Mouse (Mus musculus) macrophage (primary cell): ENCODE data around the gene Itgb6. TPM values are rescaled to one million over a fixed set of nuclear protein-coding genes. Genes with fewer than 3 reads are reported as not detected.

ENCODE experiments used
- H3K27ac ChIP-seq: fragments of 350-480 bp; formaldehyde crosslinking; 2 replicates; pipeline ENCODE4 v1.9.0; 2021
- H3K36me3 ChIP-seq: fragments of 350-480 bp; formaldehyde crosslinking; 2 replicates; pipeline ENCODE4 v1.9.0; 2021; ENCODE audit errors: inconsistent target
- H3K4me3 ChIP-seq: fragments of 350-480 bp; formaldehyde crosslinking; 2 replicates; pipeline ENCODE4 v1.9.0; 2021; ENCODE audit errors: inconsistent target
- H3K79me2 ChIP-seq: fragments of 350-480 bp; formaldehyde crosslinking; 2 replicates; pipeline ENCODE4 v1.9.0; 2021; ENCODE audit errors: inconsistent target
- WGBS: methylation state at CpG from one replicate; pipeline ENCODE4 v1.1.7; 2026; ENCODE audit warnings: inconsistent platforms; ENCODE audit not compliant: missing documents; 5-methylcytosine and 5-hydroxymethylcytosine counted together
- polyA plus RNA-seq: library from polyadenylated mRNA; stranded (reverse); fragments of 250-400 nt; gene quantifications from 3 replicates; pipeline ENCODE4 v1.2.4, GENCODE M21; 2018; ENCODE audit warnings: inconsistent platforms

Itgb6 gene
- polyA plus RNA-seq, 1 experiment from 2014 or later = not detected

GRCm38 (mm10) chr2:60700956-60701355 is 21.5 kb downstream of the Itgb6 start:
- 92% methylated on average over 4 of the region's 4 CpGs for WGBS
- no peaks in the 10 kb centered on the region for H3K36me3 ChIP-seq
- no peak overlapping the region for H3K27ac ChIP-seq

GRCm38 (mm10) chr2:60700013-60700412 is 22.4 kb downstream of the Itgb6 start:
- WGBS = 92% methylated on average over 3 of the region's 3 CpGs
- H3K4me3 ChIP-seq = no peak overlapping the region

More at GRCm38 (mm10) chr2:60700956-60701355, 21.5 kb downstream of the Itgb6 start:
- H3K79me2 ChIP-seq = no peaks in the 10 kb centered on the region
- H3K4me3 ChIP-seq = no peak overlapping the region

DNA sequence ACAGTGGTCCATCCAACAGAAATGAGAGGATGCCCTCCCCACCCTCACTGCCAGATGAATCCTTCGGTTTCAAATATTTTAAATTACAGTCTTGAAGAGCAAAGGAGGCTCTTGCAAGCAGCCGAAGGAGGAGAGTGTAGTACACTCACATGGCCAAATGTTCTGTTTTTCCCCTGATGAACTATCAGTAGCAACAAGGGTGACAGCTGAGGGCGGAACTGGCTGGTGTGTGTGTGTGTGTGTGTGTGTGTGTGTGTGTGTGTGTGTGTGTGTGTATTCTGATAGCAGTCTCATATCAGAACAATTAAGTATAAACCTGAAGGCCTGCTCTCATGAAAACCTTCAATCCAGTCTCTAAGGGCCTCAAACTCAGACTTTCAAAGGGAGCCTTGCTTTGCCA is 22.9 kb downstream of the Itgb6 start:
- H3K36me3 ChIP-seq = no peaks in the 10 kb centered on the region
- H3K27ac ChIP-seq = no peak overlapping the region
- WGBS = 91% methylated on average over 3 of the region's 3 CpGs
- H3K79me2 ChIP-seq = no peaks in the 10 kb centered on the region
- no peak overlapping the region for H3K4me3 ChIP-seq

More at GRCm38 (mm10) chr2:60700013-60700412, 22.4 kb downstream of the Itgb6 start:
- no peaks in the 10 kb centered on the region for H3K36me3 ChIP-seq
- H3K27ac ChIP-seq = no peak overlapping the region
- no peaks in the 10 kb centered on the region for H3K79me2 ChIP-seq

- no peaks in the 10 kb centered on the region for H3K36me3 ChIP-seq
- H3K27ac ChIP-seq = no peak overlapping the region
- H3K4me3 ChIP-seq = no peak overlapping the region
- WGBS = 100% methylated on average over 1 of the region's 1 CpGs
- no peaks in the 10 kb centered on the region for H3K79me2 ChIP-seq
Measured at GRCm38 (mm10) chr2:60698155-60698554, 24.3 kb downstream of the Itgb6 start.

DNA sequence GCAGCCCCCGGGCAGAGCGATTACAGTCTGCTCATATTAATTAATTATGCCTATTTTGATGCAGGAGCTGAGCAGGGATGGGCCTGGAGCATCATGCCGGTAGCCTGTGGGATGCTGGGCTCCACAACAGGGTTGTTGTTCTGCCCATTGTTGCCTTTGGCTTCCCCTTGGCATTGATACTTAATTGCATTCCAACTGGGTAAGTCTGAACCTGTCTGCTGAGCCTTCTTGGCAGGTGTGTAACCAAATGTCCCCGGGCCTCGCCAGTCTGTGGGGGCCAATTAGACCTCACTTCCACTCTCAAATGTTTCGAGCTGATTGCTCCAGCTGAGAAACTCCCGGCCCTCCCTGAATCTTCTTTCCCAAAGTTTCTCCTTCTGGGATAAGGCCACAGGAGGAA is 24.9 kb downstream of the Itgb6 start:
- H3K27ac ChIP-seq = no peak overlapping the region
- 87% methylated on average over 6 of the region's 7 CpGs for WGBS
- H3K4me3 ChIP-seq = no peak overlapping the region
- H3K79me2 ChIP-seq = no peaks in the 10 kb centered on the region
- H3K36me3 ChIP-seq = no peaks in the 10 kb centered on the region

GRCm38 (mm10) chr2:60696559-60696958 is 25.9 kb downstream of the Itgb6 start:
- Histone ChIP-seq H3K36me3 (no peaks in the 10 kb centered on the region), H3K27ac (no peak overlapping the region)

GRCm38 (mm10) chr2:60695706-60696105 is 26.7 kb downstream of the Itgb6 start:
- Histone ChIP-seq H3K79me2 (no peaks in the 10 kb centered on the region), H3K4me3 (no peak overlapping the region), H3K27ac (no peak overlapping the region), H3K36me3 (no peaks in the 10 kb centered on the region)
- WGBS = 91% methylated on average over 8 of the region's 8 CpGs

More at GRCm38 (mm10) chr2:60696559-60696958, 25.9 kb downstream of the Itgb6 start:
- no peak overlapping the region for H3K4me3 ChIP-seq
- no peaks in the 10 kb centered on the region for H3K79me2 ChIP-seq
- WGBS = 85% methylated on average over 6 of the region's 6 CpGs

DNA sequence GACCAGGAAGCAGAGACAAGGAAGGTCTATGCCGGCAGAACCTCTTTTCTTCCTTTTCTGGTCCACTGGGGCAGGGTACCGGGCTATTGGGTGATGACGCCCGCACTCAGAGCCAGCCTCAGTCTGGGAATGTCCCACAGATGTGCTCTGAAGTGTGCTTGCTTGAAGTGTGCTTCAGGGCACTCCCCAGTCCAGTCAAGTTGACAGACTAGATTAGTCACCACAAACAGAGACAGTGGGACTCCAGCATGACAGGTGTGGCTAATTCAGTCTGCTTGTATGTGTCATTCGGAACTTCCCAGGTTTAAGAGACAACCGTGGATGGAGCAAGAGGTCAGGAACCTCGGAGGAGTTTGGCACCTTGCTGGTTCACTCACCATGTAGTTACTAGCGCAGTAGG is 27.9 kb downstream of the Itgb6 start:
- 87% methylated on average over 8 of the region's 8 CpGs for WGBS
- Histone ChIP-seq H3K36me3 (no peaks in the 10 kb centered on the region), H3K27ac (no peak overlapping the region), H3K4me3 (no peak overlapping the region), H3K79me2 (no peaks in the 10 kb centered on the region)

GRCm38 (mm10) chr2:60692239-60692638 is 30.2 kb downstream of the Itgb6 start:
- Histone ChIP-seq H3K4me3 (no peak overlapping the region), H3K27ac (no peak overlapping the region), H3K79me2 (no peaks in the 10 kb centered on the region), H3K36me3 (no peaks in the 10 kb centered on the region)
- WGBS = 95% methylated on average over 5 of the region's 5 CpGs

GRCm38 (mm10) chr2:60690212-60690611 is 32.2 kb downstream of the Itgb6 start:
- Histone ChIP-seq H3K27ac (no peak overlapping the region), H3K4me3 (no peak overlapping the region), H3K79me2 (no peaks in the 10 kb centered on the region), H3K36me3 (no peaks in the 10 kb centered on the region)
- no CpG with 5 or more reads among the region's 1 CpGs for WGBS

GRCm38 (mm10) chr2:60688944-60689615 is 33.4 kb downstream of the Itgb6 start:
- Histone ChIP-seq H3K36me3 (no peaks in the 10 kb centered on the region), H3K79me2 (no peaks in the 10 kb centered on the region), H3K27ac (no peak overlapping the region), H3K4me3 (no peak overlapping the region)
- 60% methylated on average over 14 of the region's 14 CpGs for WGBS

DNA sequence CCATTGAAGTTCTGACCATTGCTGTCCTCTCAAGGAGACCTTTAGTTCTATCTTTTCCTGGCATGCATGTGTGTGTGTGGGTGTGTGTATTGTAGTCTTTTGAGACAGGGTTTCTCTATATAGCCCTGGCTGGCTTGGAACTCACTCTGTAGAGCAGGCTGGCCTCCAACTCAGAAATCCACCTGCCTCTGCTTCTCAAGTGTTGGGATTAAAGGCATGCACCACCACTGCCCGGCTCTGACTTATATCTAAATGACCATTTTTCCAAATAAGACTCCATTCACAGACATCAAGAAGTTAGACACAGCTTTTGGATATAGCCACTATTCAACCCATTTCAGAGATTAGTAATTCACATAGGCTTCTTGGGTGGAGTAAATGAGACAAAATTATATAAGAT is 34.3 kb downstream of the Itgb6 start:
- Histone ChIP-seq H3K79me2 (no peaks in the 10 kb centered on the region), H3K36me3 (no peaks in the 10 kb centered on the region), H3K27ac (no peak overlapping the region), H3K4me3 (no peak overlapping the region)
- 94% methylated on average over 1 of the region's 1 CpGs for WGBS

GRCm38 (mm10) chr2:60685973-60686372 is 36.5 kb downstream of the Itgb6 start:
- no peaks in the 10 kb centered on the region for H3K36me3 ChIP-seq
- no peaks in the 10 kb centered on the region for H3K79me2 ChIP-seq
- H3K4me3 ChIP-seq = no peak overlapping the region

DNA sequence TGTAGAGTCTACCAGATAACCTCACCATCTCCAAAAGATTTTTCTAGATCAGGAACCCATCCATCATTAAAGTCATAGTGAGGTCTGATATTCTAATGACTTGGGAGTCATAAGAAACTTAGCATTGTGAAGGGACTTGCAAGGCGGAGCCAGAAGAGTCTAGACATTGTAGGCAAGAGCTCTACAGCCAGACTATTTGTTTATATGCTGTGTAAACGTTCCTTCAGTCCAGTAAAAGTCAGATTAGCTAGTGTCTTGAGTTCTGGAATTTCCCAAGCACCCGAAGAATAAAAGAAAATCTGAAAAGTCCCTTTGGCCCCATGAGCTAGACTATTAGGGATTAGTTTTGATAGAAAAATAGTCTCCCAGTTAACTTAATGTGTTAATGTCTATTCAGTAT is 38.3 kb downstream of the Itgb6 start:
- WGBS = 89% methylated on average over 3 of the region's 3 CpGs
- H3K27ac ChIP-seq = no peak overlapping the region
- H3K4me3 ChIP-seq = no peak overlapping the region
- H3K36me3 ChIP-seq = no peaks in the 10 kb centered on the region
- H3K79me2 ChIP-seq = no peaks in the 10 kb centered on the region

More at GRCm38 (mm10) chr2:60685973-60686372, 36.5 kb downstream of the Itgb6 start:
- no peak overlapping the region for H3K27ac ChIP-seq

DNA sequence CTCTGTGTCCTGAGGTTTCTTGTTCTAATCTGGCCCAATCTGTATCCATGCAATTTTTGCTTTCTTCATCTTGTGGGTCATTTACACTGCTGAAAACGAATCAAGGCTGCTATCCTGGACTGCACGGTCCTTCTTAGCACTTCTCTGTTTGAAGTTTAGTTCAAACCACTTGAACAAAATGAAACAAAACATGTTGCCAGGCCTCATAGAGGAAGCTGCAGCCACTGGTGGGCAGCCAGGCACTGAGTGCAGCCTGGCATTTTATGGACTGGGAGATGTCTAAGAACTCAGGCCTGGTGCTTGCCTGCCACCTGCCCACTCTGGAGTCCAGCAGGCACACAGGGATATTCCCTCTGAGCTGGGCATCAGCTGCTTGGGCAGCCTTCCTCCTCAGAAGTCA is 39.9 kb downstream of the Itgb6 start:
- H3K27ac ChIP-seq = no peak overlapping the region
- H3K79me2 ChIP-seq = no peaks in the 10 kb centered on the region
- no peak overlapping the region for H3K4me3 ChIP-seq
- H3K36me3 ChIP-seq = no peaks in the 10 kb centered on the region
- WGBS = 9% methylated on average over 2 of the region's 2 CpGs

- 85% methylated on average over 6 of the region's 7 CpGs for WGBS
- Histone ChIP-seq H3K4me3 (no peak overlapping the region), H3K27ac (no peak overlapping the region), H3K79me2 (no peaks in the 10 kb centered on the region), H3K36me3 (no peaks in the 10 kb centered on the region)
Measured at GRCm38 (mm10) chr2:60674413-60674812, 48.0 kb downstream of the Itgb6 start.
